Mouse (Mus musculus) embryo, embryonic 11.5 days (tissue): ENCODE results near the gene Ocln.
"Not testable (repeated sequence)": the region's sequence is repeated elsewhere in the genome, so short reads cannot be mapped to it uniquely, and the experiment has no call there.

Experiments
- DNase-seq: peaks from one replicate; pipeline ENCODE4 v3.0.0-alpha.2; 2012; ENCODE audit warnings: low read depth, low spot score

The Ocln gene

DNA sequence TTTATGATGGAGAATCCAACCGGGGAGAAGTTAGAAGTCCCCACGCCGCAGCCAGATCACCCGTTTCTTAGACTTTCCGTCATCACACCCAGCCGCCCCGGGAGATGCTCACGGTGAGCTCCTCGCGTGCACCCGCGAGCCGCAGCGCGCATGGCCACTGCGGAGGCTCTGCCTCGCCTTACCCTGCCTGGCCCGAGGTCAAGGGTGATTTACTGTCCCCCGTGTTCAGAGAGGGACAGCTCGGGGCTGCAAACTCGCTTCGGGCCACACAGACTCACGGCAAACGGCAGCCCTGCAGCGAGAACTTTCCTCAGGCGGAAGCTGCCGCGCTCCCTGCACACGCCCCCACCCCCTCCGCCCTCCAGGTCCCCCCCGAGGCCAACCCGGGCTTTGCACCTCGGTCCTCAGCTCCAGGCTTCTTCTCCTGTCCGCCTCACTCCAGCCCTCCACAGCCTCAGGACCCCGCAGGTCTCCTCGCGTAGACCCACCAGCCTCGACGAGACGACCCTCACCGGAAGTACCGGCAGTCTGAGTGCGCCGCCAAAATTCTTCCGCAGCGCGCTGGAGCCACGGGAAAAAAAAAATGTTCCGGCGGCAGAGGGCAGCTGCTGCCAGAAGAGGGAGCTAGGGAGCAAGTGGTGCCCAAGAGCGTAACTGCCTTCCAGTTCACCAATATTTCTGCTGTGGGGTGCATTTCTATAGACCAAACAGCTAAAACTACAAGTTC, 60.3 kb downstream of the Ocln start, which contains the start of gene Gtf2h2:
TSS of gene Gtf2h2 (minus strand) at position 519 of the 727 bp plus-strand sequence.
- DNase-seq: peak; percentile 74

DNA sequence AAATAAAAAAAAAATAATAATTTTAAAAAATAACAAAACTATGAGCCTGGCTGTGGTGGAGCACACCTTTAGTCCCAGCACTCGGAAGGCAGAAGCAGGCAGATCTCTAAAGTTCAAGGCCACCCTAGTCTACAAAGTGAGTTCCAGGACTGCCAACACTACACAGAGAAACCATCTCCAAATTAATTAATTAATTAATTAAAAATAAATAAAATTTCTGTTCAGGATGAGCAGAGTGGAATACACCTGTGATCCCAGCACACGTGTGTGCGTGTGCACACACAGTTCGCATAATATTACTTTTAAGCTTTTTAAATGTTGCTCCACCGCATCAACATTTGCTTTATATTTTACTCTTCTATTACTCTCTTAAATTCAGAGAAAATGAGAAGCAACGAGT, 60.9 kb downstream of the Ocln start:
- no peak for DNase-seq

DNA sequence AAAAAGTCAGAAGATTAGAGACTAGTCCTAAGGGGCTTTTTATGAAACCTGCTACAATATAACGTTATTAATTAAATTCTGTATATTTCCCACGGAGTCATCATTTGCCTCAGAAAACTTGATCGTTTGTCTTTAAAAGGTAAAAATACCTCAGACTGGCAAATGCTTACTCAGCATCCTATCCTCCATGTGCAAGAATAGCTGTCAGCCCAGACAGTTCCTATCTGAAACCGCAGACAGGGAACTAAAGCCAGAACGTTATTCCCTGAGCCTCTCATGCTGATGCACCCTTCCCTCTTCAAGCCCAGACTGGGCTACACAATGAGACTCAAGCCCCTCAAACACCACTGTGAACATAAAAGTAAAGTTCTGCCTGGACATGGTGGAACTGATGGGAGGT, 62.1 kb downstream of the Ocln start:
- no peak for DNase-seq

DNA sequence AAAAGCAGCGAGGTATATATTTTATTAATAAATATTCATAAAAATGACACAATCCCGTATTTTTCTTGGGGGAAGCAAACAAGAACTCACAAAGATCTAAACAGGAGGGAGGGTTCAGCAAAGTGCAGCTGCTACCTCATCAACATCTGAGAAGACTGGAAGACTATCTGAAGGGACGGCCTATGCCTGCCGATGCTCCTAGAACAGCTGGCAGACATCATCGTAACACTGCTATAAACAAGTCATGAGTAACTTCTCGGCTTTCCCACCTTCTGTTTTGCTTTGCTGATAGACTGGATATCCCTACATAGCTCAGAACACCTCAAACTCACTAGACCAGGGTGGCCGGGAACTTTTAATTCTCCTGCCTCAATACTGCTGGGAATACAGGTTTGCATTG, 68.9 kb downstream of the Ocln start:
- DNase-seq: no peak

DNA sequence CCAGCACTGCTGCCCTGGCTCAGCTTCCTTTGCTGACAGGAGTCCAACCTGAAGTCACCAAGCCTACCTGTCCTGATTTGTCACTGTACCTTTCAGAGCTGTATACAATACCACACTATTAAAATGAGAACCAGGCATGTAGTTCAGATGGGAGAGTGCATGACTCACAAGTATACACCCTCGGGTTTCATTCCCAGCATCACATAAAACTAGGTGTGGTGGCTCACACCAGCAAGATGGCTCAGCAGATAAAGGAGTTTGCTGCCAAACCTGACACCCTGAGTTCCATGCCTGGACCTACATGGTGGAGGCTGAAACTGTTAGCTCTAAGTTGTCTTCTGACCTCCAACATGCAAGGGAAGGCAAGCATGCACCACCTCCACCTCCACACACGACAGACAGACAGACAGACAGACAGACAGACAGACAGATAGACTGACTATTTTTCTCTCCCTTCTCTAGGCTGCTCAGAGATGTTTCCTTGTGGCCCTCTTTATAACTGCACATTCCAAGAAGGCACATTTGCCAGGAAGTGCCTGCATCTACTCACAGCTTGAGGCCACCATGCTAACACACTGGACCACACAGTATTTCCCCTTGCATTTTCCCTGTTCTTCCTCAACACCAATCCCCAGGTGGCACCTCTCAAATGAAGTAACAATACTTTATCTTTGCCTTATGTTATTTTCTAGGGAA, 88.8 kb downstream of the Ocln start:
- no peak for DNase-seq

DNA sequence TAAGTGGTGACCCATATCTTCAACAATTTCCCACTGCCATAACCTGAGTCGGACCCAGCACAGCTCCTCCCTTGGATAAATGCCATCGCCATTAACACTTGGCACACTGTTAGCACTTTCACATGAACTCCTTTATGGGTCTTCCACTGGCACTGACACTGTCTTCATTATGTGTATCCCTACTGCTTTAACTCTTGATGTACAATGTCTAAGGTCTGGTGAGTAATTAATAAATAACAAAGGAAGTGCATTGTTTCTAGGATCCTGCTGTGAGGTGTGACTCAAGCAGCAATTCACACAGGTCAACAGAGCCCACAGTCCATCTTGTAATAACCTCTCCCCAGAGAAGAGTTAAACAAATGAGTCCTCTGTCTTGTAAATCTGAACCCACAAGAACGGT, 91.2 kb downstream of the Ocln start:
- DNase-seq: no peak

DNA sequence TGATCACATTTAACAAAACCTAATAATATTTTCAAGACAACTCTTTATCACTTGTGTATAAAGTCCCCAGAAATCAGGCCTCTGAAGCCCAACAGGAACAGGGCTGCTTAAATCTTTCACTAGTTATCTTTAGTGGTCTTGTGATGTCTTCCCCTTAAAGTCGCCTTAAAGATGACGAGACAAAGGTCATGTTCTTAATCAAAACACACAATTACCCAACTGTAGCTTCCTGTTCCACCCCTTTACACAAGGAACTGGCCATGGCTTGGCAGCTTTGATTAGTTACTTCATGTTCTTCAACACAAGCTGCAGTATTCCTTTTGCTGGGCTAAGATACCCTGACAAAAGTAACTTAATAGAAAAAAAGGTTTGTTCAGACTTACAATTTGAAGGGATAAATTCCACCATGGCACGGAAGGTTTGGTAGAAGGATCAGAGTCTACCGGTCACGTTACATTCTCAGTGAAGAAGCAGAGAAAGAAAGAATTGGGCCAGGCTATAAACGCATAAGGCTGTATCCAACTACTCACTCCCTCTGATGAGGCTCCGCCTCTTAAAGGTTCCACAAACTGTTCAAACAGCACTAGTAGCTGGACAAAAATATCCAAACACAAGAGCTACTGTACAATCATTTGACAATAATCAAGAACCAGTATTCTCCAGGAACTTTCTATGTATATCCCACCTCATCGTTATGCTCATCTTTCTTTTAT, 99.9 kb downstream of the Ocln start, which contains the start of gene Naip1:
TSS of gene Naip1 (minus strand) at position 455 of the 713 bp plus-strand sequence.
- not testable (repeated sequence) for DNase-seq

DNA sequence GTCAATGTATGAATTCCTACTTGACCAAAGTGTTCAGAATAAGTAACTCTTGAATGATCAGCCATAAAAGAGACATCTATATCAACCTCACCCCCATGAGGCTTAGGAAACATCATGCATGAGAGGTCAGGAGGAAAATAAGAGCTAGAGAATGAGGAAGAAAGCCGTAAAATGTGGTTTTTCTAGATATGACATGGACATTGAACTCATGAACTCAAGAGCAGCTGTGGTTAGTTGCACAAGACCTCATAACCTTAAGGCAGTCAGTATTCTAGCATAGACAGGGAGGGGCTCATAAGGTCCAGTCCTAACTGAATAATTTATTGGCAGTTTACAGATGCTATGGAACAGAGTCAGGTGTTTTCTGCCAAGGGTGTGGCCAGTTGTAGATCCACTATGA, 103.0 kb downstream of the Ocln start:
- DNase-seq: no peak
